Mouse (Mus musculus) forebrain, postnatal 0 days (tissue): Measurements from ENCODE around the gene Supt4a. TPM values are rescaled to one million over a fixed set of nuclear protein-coding genes. Genes with fewer than 3 reads are reported as not detected.

Experiments
- ATAC-seq: fragments of 200-750 bp; cut with Nextera tagmentation; 2 replicates; pipeline ENCODE4 v1.8.0; 2017; ENCODE audit warnings: mild to moderate bottlenecking, moderate library complexity
- DNase-seq: peaks from one replicate; pipeline ENCODE4 v3.0.0-alpha.2; 2015
- H3K27ac ChIP-seq: fragments of 300-500 bp; sonication (generic); 2 replicates; pipeline ENCODE4 v1.5.1; 2014; ENCODE audit warnings: low read depth, mild to moderate bottlenecking, antibody characterized with exemption, low read length, moderate library complexity, mixed read lengths
- H3K27me3 ChIP-seq: fragments of 300-500 bp; sonication (generic); 2 replicates; pipeline ENCODE4 v1.6.1; 2014; ENCODE audit warnings: mild to moderate bottlenecking, low read length, mixed read lengths; ENCODE audit not compliant: insufficient read depth
- H3K36me3 ChIP-seq: fragments of 300-500 bp; sonication (generic); 2 replicates; pipeline ENCODE4 v1.6.1; 2014; ENCODE audit warnings: mild to moderate bottlenecking, moderate library complexity; ENCODE audit not compliant: insufficient read depth
- H3K4me1 ChIP-seq: fragments of 300-500 bp; sonication (generic); 2 replicates; pipeline ENCODE4 v1.6.1; 2014; ENCODE audit warnings: antibody characterized with exemption; ENCODE audit not compliant: insufficient read depth
- H3K4me2 ChIP-seq: fragments of 300-500 bp; sonication (generic); 2 replicates; pipeline ENCODE4 v1.6.1; 2014; ENCODE audit warnings: low read depth, mild to moderate bottlenecking, moderate library complexity
- H3K4me3 ChIP-seq: fragments of 300-500 bp; sonication (generic); 2 replicates; pipeline ENCODE4 v1.5.1; 2014; ENCODE audit warnings: low read depth, low read length, mixed read lengths
- H3K9ac ChIP-seq: fragments of 300-500 bp; sonication (generic); 2 replicates; pipeline ENCODE4 v1.6.1; 2014; ENCODE audit warnings: mild to moderate bottlenecking
- H3K9me3 ChIP-seq: fragments of 300-500 bp; sonication (generic); 2 replicates; pipeline ENCODE4 v1.6.1; 2016; ENCODE audit warnings: low read length
- CTCF ChIP-seq: sonication (generic); IDR thresholded peaks from 2 replicates; pipeline ENCODE4 v1.5.1; 2016; ENCODE audit warnings: antibody characterized with exemption, control low read depth, low read depth
- WGBS: fragments of 180-500 bp; shearing (Covaris S2); extraction: QIAGEN DNeasy Blood & Tissue Kit; methylation state at CpG from one replicate; pipeline ENCODE4 v1.1.7; 2014; 5-methylcytosine and 5-hydroxymethylcytosine counted together
- polyA plus RNA-seq: library from polyadenylated mRNA; unstranded; fragments of >200 nt; fragmentation: Nextera tagmentation; extraction: Ambion mirVana; gene quantifications from 2 replicates; pipeline ENCODE4 v1.2.1, GENCODE M21; 2015
- total RNA-seq: library from RNA; depleted of rRNA; stranded (reverse); fragments of >200 nt; gene quantifications from 2 replicates; pipeline ENCODE4 v1.2.3, GENCODE M21; 2014

Supt4a gene
- total and polyA plus RNA-seq, 2 experiments from 2014 or later: 64.9 to 141 TPM

- Histone ChIP-seq H3K9ac (no peak overlapping the region), H3K4me2 (no peak overlapping the region), H3K4me3 (no peak overlapping the region), H3K36me3 (peaks cover 23% of the 10 kb centered on the region), H3K9me3 (no peaks in the 10 kb centered on the region), H3K27ac (no peak overlapping the region), H3K27me3 (no peaks in the 10 kb centered on the region), H3K4me1 (no peaks in the 10 kb centered on the region)
- no peak for DNase-seq
- TF ChIP-seq CTCF: no peak
- WGBS: 85% methylated on average over 9 of the region's 9 CpGs
- ATAC-seq: no peak
Observed at GRCm38 (mm10) chr11:87745632-87746555, 8.5 kb downstream of the Supt4a start.

GRCm38 (mm10) chr11:87747312-87747711 lies 10.0 kb downstream of the Supt4a start:
- Histone ChIP-seq H3K9ac (no peak overlapping the region), H3K4me1 (no peaks in the 10 kb centered on the region), H3K27me3 (no peaks in the 10 kb centered on the region), H3K4me3 (no peak overlapping the region), H3K9me3 (no peaks in the 10 kb centered on the region), H3K4me2 (no peak overlapping the region), H3K27ac (no peak overlapping the region), H3K36me3 (peaks cover 13% of the 10 kb centered on the region)
- no peak for TF ChIP-seq CTCF
- no peak for ATAC-seq
- 93% methylated on average over 4 of the region's 5 CpGs for WGBS
- DNase-seq: no peak

GRCm38 (mm10) chr11:87747716-87748115 lies 10.4 kb downstream of the Supt4a start:
- Histone ChIP-seq H3K4me2 (no peak overlapping the region), H3K36me3 (peaks cover 10% of the 10 kb centered on the region), H3K9me3 (no peaks in the 10 kb centered on the region), H3K9ac (no peak overlapping the region), H3K27ac (peak overlapping the region; percentile 29; the same call in 1 of the 2 replicates), H3K27me3 (no peaks in the 10 kb centered on the region), H3K4me1 (no peaks in the 10 kb centered on the region), H3K4me3 (no peak overlapping the region)
- DNase-seq (peak; percentile 51), ATAC-seq (peak; percentile 54)
- no peak for TF ChIP-seq CTCF
- 75% methylated on average over 7 of the region's 7 CpGs for WGBS

GRCm38 (mm10) chr11:87748132-87749119 lies 11.1 kb downstream of the Supt4a start:
- no peak overlapping the region for H3K4me3 ChIP-seq
- ATAC-seq (no peak), DNase-seq (no peak)
- no peaks in the 10 kb centered on the region for H3K9me3 ChIP-seq
- no peak overlapping the region for H3K4me2 ChIP-seq
- no peak overlapping the region for H3K9ac ChIP-seq
- no peak for TF ChIP-seq CTCF
- no peaks in the 10 kb centered on the region for H3K27me3 ChIP-seq
- no peaks in the 10 kb centered on the region for H3K4me1 ChIP-seq
- peak overlapping the region; percentile 29; the same call in 1 of the 2 replicates for H3K27ac ChIP-seq
- WGBS: 42% methylated on average over 19 of the region's 19 CpGs
- H3K36me3 ChIP-seq: peaks cover 9% of the 10 kb centered on the region

GRCm38 (mm10) chr11:87749192-87750042 lies 12.1 kb downstream of the Supt4a start:
- Histone ChIP-seq H3K9ac (no peak overlapping the region), H3K36me3 (peaks cover 7% of the 10 kb centered on the region), H3K4me3 (no peak overlapping the region), H3K27me3 (no peaks in the 10 kb centered on the region), H3K4me1 (no peaks in the 10 kb centered on the region), H3K4me2 (no peak overlapping the region), H3K27ac (no peak overlapping the region), H3K9me3 (no peaks in the 10 kb centered on the region)
- ATAC-seq (no peak), DNase-seq (no peak)
- WGBS: 68% methylated on average over 18 of the region's 18 CpGs
- TF ChIP-seq CTCF: no peak

- Histone ChIP-seq H3K36me3 (peaks cover 1% of the 10 kb centered on the region), H3K9ac (no peak overlapping the region), H3K27me3 (no peaks in the 10 kb centered on the region), H3K4me3 (no peak overlapping the region), H3K4me2 (no peak overlapping the region), H3K27ac (no peak overlapping the region), H3K9me3 (no peaks in the 10 kb centered on the region), H3K4me1 (no peaks in the 10 kb centered on the region)
- ATAC-seq (no peak), DNase-seq (no peak)
- 85% methylated on average over 11 of the region's 11 CpGs for WGBS
- no peak for TF ChIP-seq CTCF
Observed at GRCm38 (mm10) chr11:87750043-87750421, 12.7 kb downstream of the Supt4a start.
